10 mouse cellular contexts compared by ENCODE assay signal in genomic region chr2:24905653-24906155, GRCm38 (mm10). TPM values are rescaled to one million over a fixed set of nuclear protein-coding genes. Genes with fewer than 3 reads are reported as not detected.
DNase-seq lines count a peak whose midpoint lies in the region; ATAC-seq lines count a peak whose summit lies in the region.
"Had no signal": no experiment of that assay in that cellular context is flagged by ENCODE, and none has a peak within 500 bp of the region (broad histone marks: within the 10 kb centered on the region; RNA-seq: fewer than 3 reads in every experiment).

No protein-coding gene starts in this region.

- no peak overlapping the region for H3K4me3 ChIP-seq in heart, embryonic 11.5 days (ENCODE audit: low read depth, low read length)
- no peak overlapping the region for H3K4me3 ChIP-seq in forebrain, embryonic 12.5 days (replicated peaks)
- H3K4me3 ChIP-seq in midbrain, embryonic 12.5 days: no peak overlapping the region

- peaks cover 9% of the 10 kb centered on the region for H3K4me1 ChIP-seq in heart, embryonic 11.5 days (ENCODE audit: control insufficient read depth, insufficient read depth, low read length)
- peaks cover 35% of the 10 kb centered on the region for H3K4me1 ChIP-seq in forebrain, embryonic 12.5 days
- H3K4me1 ChIP-seq in midbrain, embryonic 12.5 days: peaks cover 32% of the 10 kb centered on the region

- no peak overlapping the region for H3K4me2 ChIP-seq in heart, embryonic 11.5 days
- H3K4me2 ChIP-seq in forebrain, embryonic 12.5 days: peak overlapping the region; percentile 19
- H3K4me2 ChIP-seq in midbrain, embryonic 12.5 days (replicated peaks): peak overlapping the region; percentile 25

- no peak overlapping the region for H3K9ac ChIP-seq in heart, embryonic 11.5 days (ENCODE audit: low read depth, low read length)
- no peak overlapping the region for H3K9ac ChIP-seq in forebrain, embryonic 12.5 days
- H3K9ac ChIP-seq in midbrain, embryonic 12.5 days (replicated peaks): no peak overlapping the region

- DNase-seq in heart, postnatal 25 days (ENCODE audit: low spot score): no peak
- peak; percentile 48 for DNase-seq in 3T3-L1 (ENCODE audit: low read depth, low spot score)
- DNase-seq in left cerebral cortex, adult 11 months (ENCODE audit: low spot score): no peak
- no peak for DNase-seq in adrenal gland, adult 2 months
- DNase-seq: lung, postnatal 14 days; right cerebral cortex, postnatal 14 days had no signal

- H3K9me3 ChIP-seq in heart, embryonic 11.5 days (replicated peaks; ENCODE audit: control insufficient read depth, low read length): no peaks in the 10 kb centered on the region
- no peaks in the 10 kb centered on the region for H3K9me3 ChIP-seq in forebrain, embryonic 12.5 days
- no peaks in the 10 kb centered on the region for H3K9me3 ChIP-seq in midbrain, embryonic 12.5 days

- H3K27me3 ChIP-seq in heart, embryonic 11.5 days (ENCODE audit: control insufficient read depth, insufficient read depth, low read length): no peaks in the 10 kb centered on the region
- H3K27me3 ChIP-seq in forebrain, embryonic 12.5 days: no peaks in the 10 kb centered on the region
- H3K27me3 ChIP-seq in midbrain, embryonic 12.5 days: no peaks in the 10 kb centered on the region

- no peak for ATAC-seq in heart, embryonic 11.5 days (replicated peaks; ENCODE audit: insufficient number of reproducible peaks, low FRiP score, low TSS enrichment)
- ATAC-seq in forebrain, embryonic 12.5 days (ENCODE audit: low FRiP score): no peak; the same call in 1 of the 2 replicates
- no peak for ATAC-seq in midbrain, embryonic 12.5 days (ENCODE audit: low FRiP score, low read depth)
- no peak for ATAC-seq in granulocyte monocyte progenitor cell, adult 5-6 weeks (replicated peaks; ENCODE audit: poor library complexity, severe bottlenecking)

- intact Hi-C loops in heart, postnatal 25 days (cut with DNase I): no loop called here

- 27% methylated on average over 2 of the region's 2 CpGs for WGBS in heart, embryonic 11.5 days (ENCODE audit: insufficient replicate concordance)
- WGBS in forebrain, embryonic 12.5 days: 25% methylated on average over 2 of the region's 2 CpGs
- 12% methylated on average over 2 of the region's 2 CpGs for WGBS in midbrain, embryonic 12.5 days

- H3K27ac ChIP-seq in heart, embryonic 11.5 days (ENCODE audit: low read depth, low read length): 0 out of 2 replicates have a peak overlapping the region, but pooled peaks have one; percentile 7
- peak overlapping the region; percentile 82 for H3K27ac ChIP-seq in forebrain, embryonic 12.5 days
- peak overlapping the region; percentile 79 for H3K27ac ChIP-seq in midbrain, embryonic 12.5 days (replicated peaks)

- H3K36me3 ChIP-seq in heart, embryonic 11.5 days (ENCODE audit: control insufficient read depth, insufficient read depth, low read length): no peaks in the 10 kb centered on the region
- H3K36me3 ChIP-seq in forebrain, embryonic 12.5 days (replicated peaks): peaks cover 7% of the 10 kb centered on the region
- H3K36me3 ChIP-seq in midbrain, embryonic 12.5 days: 0 out of 2 replicates have a peak, but pooled peaks cover 2% of the 10 kb centered on the region

RNA-seq across cellular contexts. Expression of gene Ehmt1, which starts 13.7 kb away (rescaled TPM):
- polyA plus RNA-seq in heart, embryonic 11.5 days (2014; fragmentation: Nextera tagmentation; extraction: Ambion mirVana): 51.2 and 53.8 TPM in 2 replicates
- 10 to 100 TPM; 31.6 to 36.5 TPM for total RNA-seq in heart, postnatal 25 days (2021)
- polyA plus RNA-seq in forebrain, embryonic 12.5 days (2016; fragmentation: Nextera tagmentation; extraction: Ambion mirVana): 147 and 148 TPM in 2 replicates
- polyA plus RNA-seq in midbrain, embryonic 12.5 days (2016; fragmentation: Nextera tagmentation; extraction: Ambion mirVana): 136 and 141 TPM in 2 replicates
- total RNA-seq in granulocyte monocyte progenitor cell, adult 5-6 weeks (2014; fragmentation: Nextera tagmentation): 61.9 and 82.0 TPM in 2 replicates
- total RNA-seq in granulocyte monocyte progenitor cell, adult 5-6 weeks (2017): 91.2 and 105 TPM in 2 replicates
- 10 to 100 TPM; 43.4 to 59.6 TPM for total RNA-seq in adrenal gland, adult 2 months (2021)
- 30.0 and 33.5 TPM in 2 replicates for polyA plus RNA-seq in adrenal gland, adult 2 months (2012; rRNA removed)

RNA-seq across cellular contexts. Expression of gene Arrdc1, which starts 29.3 kb away (rescaled TPM):
- 10.3 and 12.3 TPM in 2 replicates for polyA plus RNA-seq in heart, embryonic 11.5 days (2014; fragmentation: Nextera tagmentation; extraction: Ambion mirVana)
- total RNA-seq in heart, postnatal 25 days (2021): 1 to 10 TPM; 5.3 to 6.6 TPM
- 15.2 and 17.4 TPM in 2 replicates for polyA plus RNA-seq in forebrain, embryonic 12.5 days (2016; fragmentation: Nextera tagmentation; extraction: Ambion mirVana)
- polyA plus RNA-seq in midbrain, embryonic 12.5 days (2016; fragmentation: Nextera tagmentation; extraction: Ambion mirVana): 14.0 and 17.0 TPM in 2 replicates
- 46.0 and 82.7 TPM in 2 replicates for total RNA-seq in granulocyte monocyte progenitor cell, adult 5-6 weeks (2014; fragmentation: Nextera tagmentation)
- total RNA-seq in granulocyte monocyte progenitor cell, adult 5-6 weeks (2017): 57.3 and 68.1 TPM in 2 replicates
- total RNA-seq in adrenal gland, adult 2 months (2021): 10 to 100 TPM; 12.8 to 15.9 TPM
- 49.2 and 50.6 TPM in 2 replicates for polyA plus RNA-seq in adrenal gland, adult 2 months (2012; rRNA removed)

RNA-seq across cellular contexts. Expression of gene Zmynd19, which starts 43.9 kb away (rescaled TPM):
- polyA plus RNA-seq in heart, embryonic 11.5 days (2014; fragmentation: Nextera tagmentation; extraction: Ambion mirVana): 12.5 and 19.7 TPM in 2 replicates
- total RNA-seq in heart, postnatal 25 days (2021): 10 to 100 TPM; 16.7 to 16.8 TPM
- 21.8 and 21.9 TPM in 2 replicates for polyA plus RNA-seq in forebrain, embryonic 12.5 days (2016; fragmentation: Nextera tagmentation; extraction: Ambion mirVana)
- polyA plus RNA-seq in midbrain, embryonic 12.5 days (2016; fragmentation: Nextera tagmentation; extraction: Ambion mirVana): 19.8 and 24.7 TPM in 2 replicates
- total RNA-seq in granulocyte monocyte progenitor cell, adult 5-6 weeks (2014; fragmentation: Nextera tagmentation): 18.5 and 26.3 TPM in 2 replicates
- 38.6 and 72.0 TPM in 2 replicates for total RNA-seq in granulocyte monocyte progenitor cell, adult 5-6 weeks (2017)
- 10 to 100 TPM; 21.8 to 30.2 TPM for total RNA-seq in adrenal gland, adult 2 months (2021)
- 3.1 and 3.9 TPM in 2 replicates for polyA plus RNA-seq in adrenal gland, adult 2 months (2012; rRNA removed)

RNA-seq across cellular contexts. Expression of gene Dph7, which starts 56.5 kb away (rescaled TPM):
- 17.2 and 22.0 TPM in 2 replicates for polyA plus RNA-seq in heart, embryonic 11.5 days (2014; fragmentation: Nextera tagmentation; extraction: Ambion mirVana)
- 1 to 10 TPM; 3.3 to 4.0 TPM for total RNA-seq in heart, postnatal 25 days (2021)
- polyA plus RNA-seq in forebrain, embryonic 12.5 days (2016; fragmentation: Nextera tagmentation; extraction: Ambion mirVana): 31.2 and 34.1 TPM in 2 replicates
- 29.4 and 35.7 TPM in 2 replicates for polyA plus RNA-seq in midbrain, embryonic 12.5 days (2016; fragmentation: Nextera tagmentation; extraction: Ambion mirVana)
- total RNA-seq in granulocyte monocyte progenitor cell, adult 5-6 weeks (2014; fragmentation: Nextera tagmentation): 24.5 and 25.1 TPM in 2 replicates
- 21.1 and 23.7 TPM in 2 replicates for total RNA-seq in granulocyte monocyte progenitor cell, adult 5-6 weeks (2017)
- total RNA-seq in adrenal gland, adult 2 months (2021): 10 to 100 TPM in 1 of 2 experiments, 1 to 10 TPM in 1; 6.2 to 16.7 TPM
- 8.5 and 9.7 TPM in 2 replicates for polyA plus RNA-seq in adrenal gland, adult 2 months (2012; rRNA removed)

Comparison
In these comparisons a context has a peak if more than half of its experiments do, and no peak if none do; other contexts are left out.
1. H3K27ac ChIP-seq: peak in every context shown above with its lines; median percentile 82 in forebrain, embryonic 12.5 days; 79 in midbrain, embryonic 12.5 days; 7 in heart, embryonic 11.5 days.